Mouse (Mus musculus) gastrocnemius, postnatal 4 days (tissue): Measurements from ENCODE around the gene AV320801. TPM values are rescaled to one million over a fixed set of nuclear protein-coding genes. Genes with fewer than 3 reads are reported as not detected.
"Not testable (repeated sequence)": the region's sequence is repeated elsewhere in the genome, so short reads cannot be mapped to it uniquely, and the experiment has no call there.

Experiments
- DNase-seq, 2 experiments: peaks; one replicate each; pipeline ENCODE4 v3.0.0; 2021 to 2022; ENCODE audit warnings: low spot score in 2 of 2, mixed read lengths in 2 of 2
- long read RNA-seq, 2 experiments: library from polyadenylated mRNA; stranded (forward); transcript quantifications; one replicate each; pipeline ENCODE4 v2.0.0; 2021
- total RNA-seq, 2 experiments: library from RNA; stranded (reverse); gene quantifications; 2 replicates each; pipeline ENCODE4 v1.2.3; 2021

The AV320801 gene
- total RNA-seq = not detected
- long read RNA-seq, experiment 1 = 0 reads
- long read RNA-seq, experiment 2 = 0 reads

GRCm38 (mm10) chrX:135494288-135494687 lies at the start of gene AV320801:
TSS of gene AV320801 (plus strand) at chrX:135494588.
- DNase-seq = not testable (repeated sequence)

DNA sequence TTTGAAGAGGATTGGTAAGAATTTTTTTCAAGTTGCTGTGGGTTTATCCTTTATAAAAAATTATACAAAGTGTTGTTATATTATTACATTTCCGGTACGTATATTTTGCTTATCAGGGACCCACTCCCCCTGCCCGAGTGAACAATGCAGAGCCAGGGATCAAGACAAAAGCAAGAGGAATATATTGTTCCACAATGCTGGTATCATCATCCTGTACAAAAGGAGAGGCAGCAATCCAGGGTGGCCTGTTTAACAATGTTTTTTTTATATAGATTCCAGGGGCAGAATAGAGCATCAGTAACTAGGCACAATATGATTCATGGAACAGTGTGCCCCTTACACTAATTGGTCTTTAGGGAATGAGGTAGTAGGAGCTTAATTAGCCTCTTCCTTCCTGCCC lies 30.2 kb upstream of the AV320801 start:
- not testable (repeated sequence) for DNase-seq

GRCm38 (mm10) chrX:135481902-135482301 lies 12.5 kb upstream of the AV320801 start:
- not testable (repeated sequence) for DNase-seq

GRCm38 (mm10) chrX:135483183-135483582 lies 11.2 kb upstream of the AV320801 start:
- not testable (repeated sequence) for DNase-seq

Other genes with a start within 250 kb of the AV320801 start
- gene Pramel3, start 192.3 kb upstream of the AV320801 start, total RNA-seq = not detected
- gene Gm5128, start 121.3 kb upstream of the AV320801 start, total RNA-seq = not detected
- gene Gm7903, start 60.8 kb upstream of the AV320801 start, total RNA-seq = not detected
- under 1 TPM in 1 of 2 experiments, not detected in 1; 0.67 TPM for gene Nxf7, start 104.2 kb downstream of the AV320801 start, total RNA-seq
- gene Prame, start 133.1 kb downstream of the AV320801 start, total RNA-seq = not detected
- not detected for gene Tcp11x2, start 199.2 kb downstream of the AV320801 start, total RNA-seq
- not detected for gene Tmsb15a, start 230.7 kb downstream of the AV320801 start, total RNA-seq
- gene Armcx5, start 248.1 kb downstream of the AV320801 start, total RNA-seq = 1 to 10 TPM; 9.1 to 9.7 TPM
- 10 to 100 TPM; 58.5 to 68.3 TPM for gene Gprasp1, start 248.1 kb downstream of the AV320801 start, total RNA-seq